Mouse (Mus musculus): ENCODE data around the gene B3gnt8. TPM values are rescaled to one million over a fixed set of nuclear protein-coding genes. Genes with fewer than 3 reads are reported as not detected.
"Not testable (repeated sequence)": the region's sequence is repeated elsewhere in the genome, so short reads cannot be mapped to it uniquely, and the experiment has no call there.

The B3gnt8 gene
- polyA plus RNA-seq (2014; fragmentation: Nextera tagmentation; extraction: Ambion mirVana) = 0.87 and 1.2 TPM in 2 replicates

GRCm38 (mm10) chr7:25626509-25627430, at the start of gene B3gnt8:
B3gnt8 (plus strand) TSS chr7:25626654.
- H3K36me3 ChIP-seq (ENCODE audit: control insufficient read depth, insufficient read depth, low read length) = peaks cover 3% of the 10 kb centered on the region; the same call in 1 of the 2 replicates
- DNase-seq (ENCODE audit: low spot score) (no peak), ATAC-seq (ENCODE audit: insufficient number of reproducible peaks, low FRiP score, low TSS enrichment, low read depth) (no peak)
- peak within 1 kb of the TSS; percentile 26 for H3K4me3 ChIP-seq (ENCODE audit: low read depth, low read length)
- H3K27me3 ChIP-seq (ENCODE audit: control insufficient read depth, insufficient read depth, low read length) = no peaks in the 10 kb centered on the region
- peak within 1 kb of the TSS; percentile 44 for H3K4me2 ChIP-seq (ENCODE audit: low read depth, severe bottlenecking)
- H3K9me3 ChIP-seq (ENCODE audit: control insufficient read depth, low read length) = no peaks in the 10 kb centered on the region
- 0 out of 2 replicates have a peak, but pooled peaks cover 2% of the 10 kb centered on the region for H3K4me1 ChIP-seq (ENCODE audit: control insufficient read depth, insufficient read depth, low read length)
- 19% methylated on average over 29 of the region's 29 CpGs for WGBS
- peak within 1 kb of the TSS; percentile 55 for H3K9ac ChIP-seq (ENCODE audit: low read length)
- H3K27ac ChIP-seq (replicated peaks; ENCODE audit: low read depth, low read length) = no peak within 1 kb of the TSS

- H3K4me1 ChIP-seq (ENCODE audit: control insufficient read depth, insufficient read depth, low read length); H3K9me3 ChIP-seq (ENCODE audit: control insufficient read depth, low read length); H3K27me3 ChIP-seq (ENCODE audit: control insufficient read depth, insufficient read depth, low read length); H3K4me3 ChIP-seq (ENCODE audit: low read depth, low read length); DNase-seq (ENCODE audit: low spot score); H3K27ac ChIP-seq (replicated peaks; ENCODE audit: low read depth, low read length); H3K36me3 ChIP-seq (ENCODE audit: control insufficient read depth, insufficient read depth, low read length); H3K9ac ChIP-seq (ENCODE audit: low read length); H3K4me2 ChIP-seq (ENCODE audit: low read depth, severe bottlenecking); ATAC-seq (ENCODE audit: insufficient number of reproducible peaks, low FRiP score, low TSS enrichment, low read depth): not testable (repeated sequence)
- WGBS = 76% methylated on average over 12 of the region's 14 CpGs
These were observed 49.5 kb upstream of the B3gnt8 start for GRCm38 (mm10) chr7:25576793-25577437.

DNA sequence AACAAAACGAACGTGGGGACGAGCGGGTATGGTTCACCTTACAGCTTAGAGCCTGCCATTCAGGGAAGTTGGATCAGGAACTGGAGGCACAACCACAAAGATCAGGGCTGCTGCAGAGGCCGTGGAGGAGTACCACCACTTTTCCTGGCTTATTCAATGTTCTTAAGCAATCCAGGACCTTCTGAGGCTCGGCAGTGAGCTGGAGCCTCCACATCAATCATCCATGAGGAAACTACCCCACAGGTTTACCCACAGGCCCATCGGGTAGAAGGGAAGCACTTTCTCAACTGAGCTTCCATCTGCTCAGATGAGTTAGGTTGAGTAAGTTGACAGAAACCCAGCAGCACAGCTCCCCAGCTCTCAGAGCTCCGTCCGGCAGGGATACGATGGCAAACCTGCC, 47.0 kb upstream of the B3gnt8 start:
- DNase-seq (ENCODE audit: low spot score) = no peak
- Histone ChIP-seq H3K4me3 (ENCODE audit: low read depth, low read length) (no peak overlapping the region), H3K9me3 (ENCODE audit: control insufficient read depth, low read length) (no peaks in the 10 kb centered on the region), H3K9ac (ENCODE audit: low read length) (no peak overlapping the region), H3K4me2 (ENCODE audit: low read depth, severe bottlenecking) (no peak overlapping the region), H3K4me1 (ENCODE audit: control insufficient read depth, insufficient read depth, low read length) (no peaks in the 10 kb centered on the region), H3K27me3 (ENCODE audit: control insufficient read depth, insufficient read depth, low read length) (no peaks in the 10 kb centered on the region), H3K27ac (replicated peaks; ENCODE audit: low read depth, low read length) (no peak overlapping the region), H3K36me3 (ENCODE audit: control insufficient read depth, insufficient read depth, low read length) (no peaks in the 10 kb centered on the region)
- no peak for ATAC-seq (ENCODE audit: insufficient number of reproducible peaks, low FRiP score, low TSS enrichment, low read depth)
- 89% methylated on average over 10 of the region's 10 CpGs for whole genome bisulfite sequencing

GRCm38 (mm10) chr7:25582301-25582810, 44.1 kb upstream of the B3gnt8 start:
- H3K4me1 ChIP-seq (ENCODE audit: control insufficient read depth, insufficient read depth, low read length) = no peaks in the 10 kb centered on the region
- no peak for ATAC-seq (ENCODE audit: insufficient number of reproducible peaks, low FRiP score, low TSS enrichment, low read depth)
- no peaks in the 10 kb centered on the region for H3K36me3 ChIP-seq (ENCODE audit: control insufficient read depth, insufficient read depth, low read length)
- WGBS = 86% methylated on average over 15 of the region's 15 CpGs
- H3K9ac ChIP-seq (ENCODE audit: low read length) = no peak overlapping the region
- H3K27ac ChIP-seq (replicated peaks; ENCODE audit: low read depth, low read length) = no peak overlapping the region
- no peak overlapping the region for H3K4me3 ChIP-seq (ENCODE audit: low read depth, low read length)
- no peak overlapping the region for H3K4me2 ChIP-seq (ENCODE audit: low read depth, severe bottlenecking)
- no peaks in the 10 kb centered on the region for H3K9me3 ChIP-seq (ENCODE audit: control insufficient read depth, low read length)
- peak; percentile 17 for DNase-seq (ENCODE audit: low spot score)
- H3K27me3 ChIP-seq (ENCODE audit: control insufficient read depth, insufficient read depth, low read length) = no peaks in the 10 kb centered on the region

- H3K9ac ChIP-seq (ENCODE audit: low read length) = no peak overlapping the region
- H3K4me1 ChIP-seq (ENCODE audit: control insufficient read depth, insufficient read depth, low read length) = no peaks in the 10 kb centered on the region
- H3K9me3 ChIP-seq (ENCODE audit: control insufficient read depth, low read length) = no peaks in the 10 kb centered on the region
- H3K27ac ChIP-seq (replicated peaks; ENCODE audit: low read depth, low read length) = no peak overlapping the region
- no peak for ATAC-seq (ENCODE audit: insufficient number of reproducible peaks, low FRiP score, low TSS enrichment, low read depth)
- DNase-seq (ENCODE audit: low spot score) = no peak
- no peak overlapping the region for H3K4me2 ChIP-seq (ENCODE audit: low read depth, severe bottlenecking)
- no peaks in the 10 kb centered on the region for H3K27me3 ChIP-seq (ENCODE audit: control insufficient read depth, insufficient read depth, low read length)
- H3K36me3 ChIP-seq (ENCODE audit: control insufficient read depth, insufficient read depth, low read length) = no peaks in the 10 kb centered on the region
- 92% methylated on average over 5 of the region's 5 CpGs for WGBS
- no peak overlapping the region for H3K4me3 ChIP-seq (ENCODE audit: low read depth, low read length)
These were observed 41.8 kb upstream of the B3gnt8 start for GRCm38 (mm10) chr7:25584651-25585050.

DNA sequence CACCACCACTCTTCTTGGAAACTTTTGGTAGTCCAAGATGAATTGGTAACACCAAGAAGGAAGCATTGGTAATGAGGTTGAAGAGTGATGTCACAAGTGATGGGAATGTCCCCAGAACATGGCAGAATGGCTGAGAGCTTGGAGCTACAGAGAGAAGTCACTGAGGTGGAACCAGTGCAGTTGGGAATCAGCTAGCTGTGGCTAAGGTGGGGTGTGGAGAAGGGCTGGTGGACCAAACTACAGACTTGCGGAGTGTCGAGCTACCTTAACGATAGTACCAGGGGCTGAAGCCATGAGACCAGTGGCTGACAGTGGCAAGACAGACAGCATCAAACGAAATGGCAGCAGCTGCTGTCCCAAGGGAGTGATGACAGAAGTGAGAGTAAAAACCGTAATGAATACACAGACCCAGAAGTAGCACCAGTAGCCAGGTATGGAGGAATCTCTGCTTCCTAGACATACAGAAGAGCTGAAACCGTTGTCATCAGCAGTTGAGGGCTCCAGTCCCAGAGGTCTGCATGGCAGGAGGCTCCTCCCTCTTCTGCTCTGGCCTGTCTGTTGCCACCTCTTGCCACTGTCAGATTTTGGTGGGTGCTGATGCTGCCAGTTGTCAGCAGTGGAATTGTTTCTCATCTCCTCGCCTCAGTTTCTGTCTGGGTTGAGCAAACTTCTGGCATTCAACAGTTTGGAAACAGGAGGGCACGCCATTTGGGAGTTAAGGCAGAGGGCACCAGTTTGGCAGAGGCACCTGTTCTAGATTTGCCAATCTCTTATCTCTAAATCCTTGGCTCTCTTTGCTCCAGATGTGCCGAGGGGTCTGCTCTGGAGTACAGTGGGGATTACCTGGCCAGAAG, 40.9 kb upstream of the B3gnt8 start:
- H3K9me3 ChIP-seq (ENCODE audit: control insufficient read depth, low read length) = no peaks in the 10 kb centered on the region
- H3K4me3 ChIP-seq (ENCODE audit: low read depth, low read length) = no peak overlapping the region
- H3K4me1 ChIP-seq (ENCODE audit: control insufficient read depth, insufficient read depth, low read length) = no peaks in the 10 kb centered on the region
- DNase-seq (ENCODE audit: low spot score) = no peak
- no peaks in the 10 kb centered on the region for H3K36me3 ChIP-seq (ENCODE audit: control insufficient read depth, insufficient read depth, low read length)
- ATAC-seq (ENCODE audit: insufficient number of reproducible peaks, low FRiP score, low TSS enrichment, low read depth) = no peak
- no peak overlapping the region for H3K27ac ChIP-seq (replicated peaks; ENCODE audit: low read depth, low read length)
- 77% methylated on average over 9 of the region's 9 CpGs for WGBS
- H3K9ac ChIP-seq (ENCODE audit: low read length) = no peak overlapping the region
- no peak overlapping the region for H3K4me2 ChIP-seq (ENCODE audit: low read depth, severe bottlenecking)
- no peaks in the 10 kb centered on the region for H3K27me3 ChIP-seq (ENCODE audit: control insufficient read depth, insufficient read depth, low read length)

DNA sequence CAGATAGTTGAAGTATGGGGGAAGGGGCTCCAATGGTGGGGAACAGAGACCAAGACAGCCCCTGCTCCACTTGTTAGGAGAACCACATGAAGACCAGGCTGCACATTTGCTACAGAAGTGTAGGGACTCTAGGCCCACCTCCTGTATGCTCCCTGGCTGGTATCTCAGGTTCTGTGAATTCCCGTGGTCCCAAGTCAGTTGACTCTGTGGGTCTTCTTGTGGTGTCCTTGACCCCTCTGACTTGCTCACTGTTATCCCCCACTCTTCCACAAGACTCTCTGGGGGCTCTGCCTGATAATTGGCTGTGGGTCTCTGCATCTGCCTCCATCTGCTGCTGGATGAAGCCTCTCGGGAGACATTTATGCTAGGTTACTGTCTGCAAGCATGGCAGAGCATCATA, 35.2 kb upstream of the B3gnt8 start:
- H3K9me3 ChIP-seq (ENCODE audit: control insufficient read depth, low read length) = no peaks in the 10 kb centered on the region
- no peaks in the 10 kb centered on the region for H3K4me1 ChIP-seq (ENCODE audit: control insufficient read depth, insufficient read depth, low read length)
- DNase-seq (ENCODE audit: low spot score) (no peak), ATAC-seq (ENCODE audit: insufficient number of reproducible peaks, low FRiP score, low TSS enrichment, low read depth) (no peak)
- no peaks in the 10 kb centered on the region for H3K36me3 ChIP-seq (ENCODE audit: control insufficient read depth, insufficient read depth, low read length)
- H3K27ac ChIP-seq (replicated peaks; ENCODE audit: low read depth, low read length) = no peak overlapping the region
- H3K4me3 ChIP-seq (ENCODE audit: low read depth, low read length) = no peak overlapping the region
- H3K4me2 ChIP-seq (ENCODE audit: low read depth, severe bottlenecking) = no peak overlapping the region
- H3K27me3 ChIP-seq (ENCODE audit: control insufficient read depth, insufficient read depth, low read length) = no peaks in the 10 kb centered on the region
- H3K9ac ChIP-seq (ENCODE audit: low read length) = no peak overlapping the region
- 90% methylated on average over 2 of the region's 2 CpGs for WGBS

GRCm38 (mm10) chr7:25593859-25594258, 32.6 kb upstream of the B3gnt8 start:
- no peak overlapping the region for H3K4me2 ChIP-seq (ENCODE audit: low read depth, severe bottlenecking)
- no peak overlapping the region for H3K27ac ChIP-seq (replicated peaks; ENCODE audit: low read depth, low read length)
- no peak overlapping the region for H3K4me3 ChIP-seq (ENCODE audit: low read depth, low read length)
- no peak overlapping the region for H3K9ac ChIP-seq (ENCODE audit: low read length)
- no peak for DNase-seq (ENCODE audit: low spot score)
- WGBS = 83% methylated on average over 3 of the region's 3 CpGs
- no peaks in the 10 kb centered on the region for H3K4me1 ChIP-seq (ENCODE audit: control insufficient read depth, insufficient read depth, low read length)
- H3K36me3 ChIP-seq (ENCODE audit: control insufficient read depth, insufficient read depth, low read length) = no peaks in the 10 kb centered on the region
- H3K9me3 ChIP-seq (ENCODE audit: control insufficient read depth, low read length) = no peaks in the 10 kb centered on the region
- ATAC-seq (ENCODE audit: insufficient number of reproducible peaks, low FRiP score, low TSS enrichment, low read depth) = no peak
- H3K27me3 ChIP-seq (ENCODE audit: control insufficient read depth, insufficient read depth, low read length) = no peaks in the 10 kb centered on the region

All from limb, embryonic 11.5 days (tissue).